ENCODE assay signal across 12 mouse cellular contexts in genomic region chr10:93306367-93306766, GRCm38 (mm10). TPM values are rescaled to one million over a fixed set of nuclear protein-coding genes. Genes with fewer than 3 reads are reported as not detected.
DNase-seq lines count a peak whose midpoint lies in the region; ATAC-seq and TF ChIP-seq lines count a peak whose summit lies in the region.
"Had no signal": no experiment of that assay in that cellular context is flagged by ENCODE, and none has a peak within 500 bp of the region (broad histone marks: within the 10 kb centered on the region; RNA-seq: fewer than 3 reads in every experiment).

No protein-coding gene starts in this region.

- no peaks in the 10 kb centered on the region for H3K9me3 ChIP-seq in lung, postnatal 0 days (ENCODE audit: low read length)
- H3K9me3 ChIP-seq: liver, embryonic 13.5 days; midbrain, embryonic 10.5 days had no signal

- no peaks in the 10 kb centered on the region for H3K27me3 ChIP-seq in kidney, adult 2 months (replicated peaks; ENCODE audit: control insufficient read depth, insufficient read depth, low read length)
- H3K27me3 ChIP-seq in lung, postnatal 0 days (replicated peaks; ENCODE audit: insufficient read depth, low read length), result no peaks in the 10 kb centered on the region

- H3K9ac ChIP-seq in lung, postnatal 0 days (replicated peaks; ENCODE audit: low read depth), result no peak overlapping the region
- H3K9ac ChIP-seq: liver, embryonic 13.5 days had no signal

- TF ChIP-seq EP300 in lung, postnatal 0 days (IDR thresholded peaks at IDR 0.05), result no peak

- WGBS in kidney, adult 2 months, result 59% methylated on average over 11 of the region's 11 CpGs
- WGBS in lung, postnatal 0 days, result 55% methylated on average over 11 of the region's 11 CpGs

- no peaks in the 10 kb centered on the region for H3K4me1 ChIP-seq in kidney, adult 2 months (ENCODE audit: control insufficient read depth, insufficient read depth, low read length)
- 0 out of 2 replicates have a peak, but pooled peaks cover 3% of the 10 kb centered on the region for H3K4me1 ChIP-seq in lung, postnatal 0 days (ENCODE audit: insufficient read depth, low read depth, low read length)

- H3K4me2 ChIP-seq in lung, postnatal 0 days (replicated peaks; ENCODE audit: low read depth, low read length), result peak overlapping the region; percentile 33; the same call in 1 of the 2 replicates
- H3K4me2 ChIP-seq: liver, embryonic 13.5 days had no signal

- DNase-seq in CD4-positive, CD25-positive, alpha-beta regulatory T cell, adult 2 months (ENCODE audit: low read depth, low spot score), result peak; percentile 21
- no peak for DNase-seq in kidney, adult 2 months
- no peak for DNase-seq in kidney, postnatal 4 days
- no peak for DNase-seq in lung, postnatal 0 days (ENCODE audit: low spot score)
- DNase-seq in lung, adult 18-20 months, result no peak
- DNase-seq in cerebellum, adult 11-12 months, result no peak
- DNase-seq in retina, postnatal 1 day, result no peak
- DNase-seq: adrenal gland, adult 2 months; liver, embryonic 13.5 days had no signal

- no peak for TF ChIP-seq CTCF in kidney, adult 2 months (conservative IDR thresholded peaks at IDR 0.05; ENCODE audit: insufficient read depth, insufficient read length, low read depth, low read length)
- no peak for TF ChIP-seq CTCF in lung, postnatal 0 days (IDR thresholded peaks at IDR 0.05)

- H3K27ac ChIP-seq in kidney, adult 2 months (ENCODE audit: insufficient read depth, low read depth, low read length), result peak overlapping the region; percentile 57
- peak overlapping the region; percentile 23 for H3K27ac ChIP-seq in lung, postnatal 0 days (ENCODE audit: low read length)
- H3K27ac ChIP-seq: liver, embryonic 13.5 days; midbrain, embryonic 10.5 days had no signal

- H3K36me3 ChIP-seq in kidney, adult 2 months (ENCODE audit: control insufficient read depth, insufficient read depth, low read length), result no peaks in the 10 kb centered on the region
- no peaks in the 10 kb centered on the region for H3K36me3 ChIP-seq in lung, postnatal 0 days (ENCODE audit: insufficient read depth, low read length)
- H3K36me3 ChIP-seq: liver, embryonic 13.5 days; midbrain, embryonic 10.5 days had no signal

- no peak overlapping the region for H3K4me3 ChIP-seq in kidney, adult 2 months (ENCODE audit: insufficient read depth, low read depth, low read length)
- H3K4me3 ChIP-seq in lung, postnatal 0 days (ENCODE audit: low read depth, low read length), result 0 out of 2 replicates have a peak overlapping the region, but pooled peaks have one; percentile 6
- H3K4me3 ChIP-seq: liver, embryonic 13.5 days; midbrain, embryonic 10.5 days had no signal

- TF ChIP-seq POLR2A in kidney, adult 2 months (IDR thresholded peaks at IDR 0.05; ENCODE audit: low read depth, low read length), result no peak

- no peak for ATAC-seq in CD4-positive, CD25-positive, alpha-beta regulatory T cell, adult 4 months
- no peak for ATAC-seq in lung, postnatal 0 days
- ATAC-seq: intestine, postnatal 0 days had no signal

RNA-seq across cellular contexts. Expression of gene Elk3, which starts 4.6 kb away (rescaled TPM):
- 10 to 100 TPM; 26.0 to 26.3 TPM for polyA plus RNA-seq in CD4-positive, CD25-positive, alpha-beta regulatory T cell, adult 4 months (2017; shearing (Covaris generic))
- 27.5 and 28.1 TPM in 2 replicates for polyA plus RNA-seq in kidney, adult 2 months (2012; rRNA removed)
- polyA plus RNA-seq in lung, postnatal 0 days (2015; fragmentation: Nextera tagmentation; extraction: Ambion mirVana), result 56.0 and 61.5 TPM in 2 replicates
